Mouse (Mus musculus) stomach, embryonic 15.5 days (tissue): ENCODE measurements around the gene Mtg2. TPM values are rescaled to one million over a fixed set of nuclear protein-coding genes. Genes with fewer than 3 reads are reported as not detected.
A peak's percentile ranks its signal among the peaks of the same experiment; 100 is the strongest.

Source experiments
- ATAC-seq: fragments of 200-750 bp; cut with Nextera tagmentation; 2 replicates; pipeline ENCODE4 v1.8.0; 2017; ENCODE audit warnings: low read depth, moderate number of reproducible peaks, moderate TSS enrichment; ENCODE audit not compliant: insufficient read depth, low FRiP score
- H3K27ac ChIP-seq: fragments of 300-500 bp; sonication (generic); 2 replicates; pipeline ENCODE4 v1.5.1; 2015; ENCODE audit warnings: mild to moderate bottlenecking, inconsistent platforms
- H3K27me3 ChIP-seq: fragments of 300-500 bp; sonication (generic); replicated peaks from 2 replicates; pipeline ENCODE4 v1.6.1; 2015; ENCODE audit warnings: inconsistent platforms
- H3K36me3 ChIP-seq: fragments of 300-500 bp; sonication (generic); 2 replicates; pipeline ENCODE4 v1.6.1; 2015; ENCODE audit warnings: inconsistent platforms
- H3K4me1 ChIP-seq: fragments of 300-500 bp; sonication (generic); 2 replicates; pipeline ENCODE4 v1.6.1; 2015; ENCODE audit warnings: inconsistent platforms
- H3K4me2 ChIP-seq: fragments of 300-500 bp; sonication (generic); 2 replicates; pipeline ENCODE4 v1.6.1; 2015; ENCODE audit warnings: mild to moderate bottlenecking, inconsistent platforms
- H3K4me3 ChIP-seq: fragments of 300-500 bp; sonication (generic); replicated peaks from 2 replicates; pipeline ENCODE4 v1.5.1; 2015; ENCODE audit warnings: inconsistent platforms
- H3K9ac ChIP-seq: fragments of 300-500 bp; sonication (generic); 2 replicates; pipeline ENCODE4 v1.6.1; 2015; ENCODE audit warnings: inconsistent platforms
- H3K9me3 ChIP-seq: fragments of 300-500 bp; sonication (generic); 2 replicates; pipeline ENCODE4 v1.6.1; 2016; ENCODE audit warnings: inconsistent platforms
- WGBS: fragments of 180-500 bp; shearing (Covaris S2); methylation state at CpG from one replicate; pipeline ENCODE4 v1.1.7; 2015; 5-methylcytosine and 5-hydroxymethylcytosine counted together
- polyA plus RNA-seq: library from polyadenylated mRNA; unstranded; fragments of >200 nt; fragmentation: Nextera tagmentation; extraction: Ambion mirVana; gene quantifications from 2 replicates; pipeline ENCODE4 v1.2.1, GENCODE M21; 2015

The Mtg2 gene
- polyA plus RNA-seq, 1 experiment from 2014 or later: 25.9 TPM

- H3K4me1 ChIP-seq: peaks cover 28% of the 10 kb centered on the region
- H3K27me3 ChIP-seq: no peaks in the 10 kb centered on the region
- no peaks in the 10 kb centered on the region for H3K36me3 ChIP-seq
- no peaks in the 10 kb centered on the region for H3K9me3 ChIP-seq
- no peak for ATAC-seq
- WGBS: 51% methylated on average over 17 of the region's 17 CpGs
- H3K27ac ChIP-seq: no peak overlapping the region
- H3K4me3 ChIP-seq: no peak overlapping the region
- no peak overlapping the region for H3K4me2 ChIP-seq
- no peak overlapping the region for H3K9ac ChIP-seq
Observed at GRCm38 (mm10) chr2:180113909-180114890, 43.8 kb downstream of the Mtg2 start.

- H3K27ac ChIP-seq: no peak overlapping the region
- ATAC-seq: no peak
- H3K9me3 ChIP-seq: no peaks in the 10 kb centered on the region
- 33% methylated on average over 6 of the region's 6 CpGs for WGBS
- H3K4me2 ChIP-seq: no peak overlapping the region
- peaks cover 33% of the 10 kb centered on the region for H3K4me1 ChIP-seq
- no peak overlapping the region for H3K9ac ChIP-seq
- no peaks in the 10 kb centered on the region for H3K36me3 ChIP-seq
- no peak overlapping the region for H3K4me3 ChIP-seq
- no peaks in the 10 kb centered on the region for H3K27me3 ChIP-seq
Observed at GRCm38 (mm10) chr2:180115279-180115678, 44.9 kb downstream of the Mtg2 start.

DNA sequence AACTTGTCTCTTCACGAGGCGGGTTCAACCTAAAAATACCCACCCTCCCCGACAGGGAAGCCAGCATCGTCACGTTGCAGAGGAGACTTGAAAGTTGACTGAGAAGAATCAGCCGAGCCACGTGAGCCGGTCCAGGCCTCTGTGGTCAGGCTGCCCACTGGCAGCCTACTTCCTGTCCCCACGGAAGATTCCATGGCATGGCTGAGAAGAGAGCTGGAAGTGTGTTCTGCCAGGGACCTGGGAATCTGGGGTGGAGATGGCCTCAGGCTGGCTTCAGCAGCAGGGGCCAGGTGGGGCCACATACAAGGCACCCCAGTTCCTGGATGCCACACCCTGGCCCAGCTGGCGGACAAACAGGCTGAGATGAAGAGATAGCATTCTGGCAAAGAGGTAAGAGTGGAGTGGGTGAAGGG is 45.7 kb downstream of the Mtg2 start:
- no peak for ATAC-seq
- peaks cover 36% of the 10 kb centered on the region for H3K4me1 ChIP-seq
- no peaks in the 10 kb centered on the region for H3K36me3 ChIP-seq
- H3K27me3 ChIP-seq: no peaks in the 10 kb centered on the region
- no peak overlapping the region for H3K27ac ChIP-seq
- no peak overlapping the region for H3K4me2 ChIP-seq
- no peaks in the 10 kb centered on the region for H3K9me3 ChIP-seq
- 63% methylated on average over 10 of the region's 10 CpGs for WGBS
- no peak overlapping the region for H3K9ac ChIP-seq
- no peak overlapping the region for H3K4me3 ChIP-seq

- Histone ChIP-seq H3K36me3 (no peaks in the 10 kb centered on the region), H3K4me3 (no peak overlapping the region), H3K9me3 (no peaks in the 10 kb centered on the region), H3K4me1 (peaks cover 36% of the 10 kb centered on the region), H3K9ac (no peak overlapping the region), H3K4me2 (no peak overlapping the region), H3K27ac (no peak overlapping the region), H3K27me3 (no peaks in the 10 kb centered on the region)
- WGBS: 71% methylated on average over 8 of the region's 8 CpGs
- no peak for ATAC-seq
Observed at GRCm38 (mm10) chr2:180116741-180117484, 46.5 kb downstream of the Mtg2 start.

- H3K9me3 ChIP-seq: no peaks in the 10 kb centered on the region
- no peaks in the 10 kb centered on the region for H3K27me3 ChIP-seq
- WGBS: 9% methylated on average over 13 of the region's 13 CpGs
- H3K36me3 ChIP-seq: no peaks in the 10 kb centered on the region
- H3K4me1 ChIP-seq: peaks cover 36% of the 10 kb centered on the region
- H3K4me2 ChIP-seq: peak overlapping the region; percentile 82; the same call in 1 of the 2 replicates
- no peak overlapping the region for H3K4me3 ChIP-seq
- ATAC-seq: no peak
- no peak overlapping the region for H3K27ac ChIP-seq
- H3K9ac ChIP-seq: no peak overlapping the region
Observed at GRCm38 (mm10) chr2:180117485-180118194, 47.3 kb downstream of the Mtg2 start.

GRCm38 (mm10) chr2:180118661-180119438 is 48.5 kb downstream of the Mtg2 start, which contains the start of gene Osbpl2:
Gene Osbpl2, plus strand, starts transcription at chr2:180119306.
- Histone ChIP-seq H3K4me3 (peak within 1 kb of the TSS; percentile 90), H3K4me2 (peak within 1 kb of the TSS; percentile 82), H3K9me3 (no peaks in the 10 kb centered on the region), H3K27me3 (no peaks in the 10 kb centered on the region), H3K4me1 (peaks cover 36% of the 10 kb centered on the region), H3K27ac (peak within 1 kb of the TSS; percentile 77), H3K36me3 (no peaks in the 10 kb centered on the region), H3K9ac (peak within 1 kb of the TSS; percentile 83)
- peak; percentile 99 for ATAC-seq
- under 1% methylated on average over 55 of the region's 55 CpGs for WGBS

DNA sequence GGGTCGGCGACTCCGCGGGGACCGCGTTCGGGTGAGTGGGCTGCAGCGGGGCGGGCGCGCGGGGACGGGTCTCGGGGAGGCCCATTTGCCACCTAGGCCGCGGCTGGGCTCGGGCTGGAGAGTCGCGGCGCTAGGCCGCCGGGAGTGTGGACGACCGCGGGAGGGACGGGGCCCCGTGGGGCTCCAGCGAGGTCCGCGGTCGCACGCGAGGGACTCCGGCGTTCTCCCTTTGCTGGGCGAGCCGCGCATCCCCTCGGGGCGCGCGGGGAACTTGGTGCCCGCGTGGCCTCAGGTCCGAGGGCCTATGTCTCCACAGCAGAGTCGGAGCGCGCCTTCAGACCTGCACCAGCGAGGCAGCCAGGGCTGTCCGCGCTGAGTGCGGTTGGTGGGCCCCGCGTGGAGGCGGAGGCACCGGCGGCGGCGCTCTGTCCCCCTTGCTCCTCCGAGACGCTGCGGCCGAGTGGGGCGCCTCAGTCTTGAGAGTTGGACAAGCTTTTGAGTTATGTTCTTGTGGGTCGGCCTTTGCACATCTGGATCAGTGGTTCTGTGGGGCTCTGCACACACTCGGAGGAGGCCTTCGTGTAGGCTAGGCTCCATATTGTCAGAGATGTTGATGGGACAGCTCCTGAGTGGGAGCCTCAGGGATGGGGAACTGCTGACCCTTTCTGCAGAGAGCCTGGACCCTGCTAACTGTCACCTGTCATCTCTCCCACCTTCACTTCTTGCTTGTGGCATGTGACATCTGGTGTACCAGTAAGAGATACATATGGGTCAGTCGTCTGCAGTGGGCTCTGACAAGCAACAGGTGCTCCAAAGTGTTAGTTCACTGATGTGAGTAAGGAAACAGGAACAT is 49.3 kb downstream of the Mtg2 start:
- ATAC-seq: no peak
- Histone ChIP-seq H3K9ac (peak overlapping the region; percentile 83), H3K4me3 (peak overlapping the region; percentile 90), H3K36me3 (no peaks in the 10 kb centered on the region), H3K27ac (peak overlapping the region; percentile 77), H3K9me3 (no peaks in the 10 kb centered on the region), H3K4me2 (peak overlapping the region; percentile 70), H3K4me1 (peaks cover 36% of the 10 kb centered on the region), H3K27me3 (no peaks in the 10 kb centered on the region)
- 1% methylated on average over 65 of the region's 68 CpGs for WGBS

- Histone ChIP-seq H3K36me3 (no peaks in the 10 kb centered on the region), H3K4me2 (peak overlapping the region; percentile 70), H3K27me3 (no peaks in the 10 kb centered on the region), H3K4me1 (peaks cover 34% of the 10 kb centered on the region), H3K4me3 (peak overlapping the region; percentile 90), H3K9ac (no peak overlapping the region), H3K27ac (no peak overlapping the region), H3K9me3 (no peaks in the 10 kb centered on the region)
- WGBS: 58% methylated on average over 5 of the region's 5 CpGs
- no peak for ATAC-seq
Observed at GRCm38 (mm10) chr2:180120292-180120761, 49.9 kb downstream of the Mtg2 start.

- Histone ChIP-seq H3K4me3 (no peak overlapping the region), H3K9ac (no peak overlapping the region), H3K27me3 (no peaks in the 10 kb centered on the region), H3K36me3 (no peaks in the 10 kb centered on the region), H3K27ac (no peak overlapping the region), H3K4me1 (peaks cover 33% of the 10 kb centered on the region), H3K9me3 (no peaks in the 10 kb centered on the region), H3K4me2 (no peak overlapping the region)
- WGBS: 79% methylated on average over 2 of the region's 2 CpGs
- no peak for ATAC-seq
Observed at GRCm38 (mm10) chr2:180124192-180124591, 53.8 kb downstream of the Mtg2 start.

GRCm38 (mm10) chr2:180126195-180126594 is 55.8 kb downstream of the Mtg2 start:
- peak; percentile 47; the same call in 1 of the 2 replicates for ATAC-seq
- H3K4me2 ChIP-seq: no peak overlapping the region
- peaks cover 25% of the 10 kb centered on the region for H3K4me1 ChIP-seq
- H3K27me3 ChIP-seq: no peaks in the 10 kb centered on the region
- no peak overlapping the region; the same call in 1 of the 2 replicates for H3K27ac ChIP-seq
- no peaks in the 10 kb centered on the region for H3K9me3 ChIP-seq
- no peak overlapping the region for H3K4me3 ChIP-seq
- no peaks in the 10 kb centered on the region for H3K36me3 ChIP-seq
- WGBS: 20% methylated on average over 4 of the region's 4 CpGs
- no peak overlapping the region for H3K9ac ChIP-seq
